Mouse (Mus musculus) MEL (cell line): ENCODE measurements at regions not wholly inside any gene's neighbourhood (a gene's known extent, or its start where the extent isn't known, plus 50 kb on each side); places are given as distances from the start of the nearest gene placed in this dataset.

Experiments used
- DNase-seq: peaks from one replicate; pipeline ENCODE4 v3.0.0; 2011; ENCODE audit warnings: low read depth, low spot score
- H3K27ac ChIP-seq: 2 replicates; pipeline ENCODE4 v1.5.1; 2012; ENCODE audit warnings: low read depth, mild to moderate bottlenecking, control low read depth, low read length, moderate library complexity; ENCODE audit not compliant: control insufficient read depth
- H3K27me3 ChIP-seq, 2 experiments: fragments of 150-350 bp in 1 of 2; sonication (generic) in 1 of 2; 2 replicates each; pipeline ENCODE4 v1.6.1; 2012; ENCODE audit warnings: low read length in 2 of 2, mild to moderate bottlenecking in 2 of 2, improper control_type of control experiment in 1 of 2, moderate library complexity in 1 of 2; ENCODE audit not compliant: insufficient read depth in 2 of 2, control insufficient read depth in 1 of 2
- H3K36me3 ChIP-seq, 2 experiments: 2 replicates each; pipeline ENCODE4 v1.6.1; 2012 to 2014; ENCODE audit warnings: low read length in 2 of 2, improper control_type of control experiment in 1 of 2, inconsistent platforms in 1 of 2, mild to moderate bottlenecking in 1 of 2; ENCODE audit not compliant: insufficient read depth in 2 of 2, control insufficient read depth in 1 of 2
- H3K4me1 ChIP-seq, 2 experiments: fragments of 150-350 bp in 1 of 2; sonication (generic) in 1 of 2; 2 replicates each; pipeline ENCODE4 v1.6.1; 2012; ENCODE audit warnings: low read length in 2 of 2, improper control_type of control experiment in 1 of 2, mild to moderate bottlenecking in 1 of 2; ENCODE audit not compliant: insufficient read depth in 2 of 2, control insufficient read depth in 1 of 2
- H3K4me3 ChIP-seq, 2 experiments: fragments of 150-350 bp in 1 of 2; sonication (generic) in 1 of 2; 2 replicates each; pipeline ENCODE4 v1.5.1; 2012; ENCODE audit warnings: low read depth in 2 of 2, low read length in 2 of 2, mild to moderate bottlenecking in 2 of 2, moderate library complexity in 2 of 2, control low read depth in 1 of 2, improper control_type of control experiment in 1 of 2; ENCODE audit not compliant: control insufficient read depth in 1 of 2, insufficient read depth in 1 of 2
- H3K79me2 ChIP-seq: 2 replicates; pipeline ENCODE4 v1.6.1; 2012; ENCODE audit warnings: mild to moderate bottlenecking, low read length, moderate library complexity; ENCODE audit not compliant: control insufficient read depth, poor library complexity, insufficient read depth
- H3K9ac ChIP-seq: 2 replicates; pipeline ENCODE4 v1.6.1; 2012; ENCODE audit warnings: low read depth, mild to moderate bottlenecking, control low read depth, low read length, moderate library complexity; ENCODE audit not compliant: control insufficient read depth, poor library complexity, severe bottlenecking
- H3K9me3 ChIP-seq: fragments of 150-350 bp; sonication (generic); replicated peaks from 2 replicates; pipeline ENCODE4 v1.6.1; 2012; ENCODE audit warnings: mild to moderate bottlenecking, low read length, improper control_type of control experiment, moderate library complexity; ENCODE audit not compliant: insufficient read depth
- CHD1 ChIP-seq: IDR thresholded peaks from 2 replicates; pipeline ENCODE4 v1.6.1; 2012; ENCODE audit warnings: low read depth, mild to moderate bottlenecking, inconsistent platforms, low read length, improper control_type of control experiment
- CTCF ChIP-seq, 3 experiments: IDR thresholded peaks in 2 of 3; conservative IDR thresholded peaks in 1 of 3; 2 replicates each; pipeline ENCODE4 v1.5.1; 2011 to 2012; ENCODE audit warnings: low read length in 3 of 3, low read depth in 2 of 3, mild to moderate bottlenecking in 2 of 3, improper control_type of control experiment in 1 of 3, inconsistent platforms in 1 of 3, mixed read lengths in 1 of 3, moderate library complexity in 1 of 3; ENCODE audit not compliant: control insufficient read depth in 1 of 3, insufficient read depth in 1 of 3, poor library complexity in 1 of 3, severe bottlenecking in 1 of 3
- E2F4 ChIP-seq: IDR thresholded peaks from 2 replicates; pipeline ENCODE4 v1.6.1; 2011; ENCODE audit warnings: low read depth, low read length, improper control_type of control experiment, borderline replicate concordance
- EP300 ChIP-seq, 2 experiments: IDR thresholded peaks; 2 replicates each; pipeline ENCODE4 v1.6.1; 2011; ENCODE audit warnings: improper control_type of control experiment in 2 of 2, low read length in 2 of 2, low read depth in 1 of 2, mild to moderate bottlenecking in 1 of 2
- GABPA ChIP-seq: IDR thresholded peaks from 2 replicates; pipeline ENCODE4 v1.6.1; 2012; ENCODE audit warnings: low read depth, mild to moderate bottlenecking, inconsistent platforms, low read length, improper control_type of control experiment, moderate library complexity
- HCFC1 ChIP-seq: IDR thresholded peaks from 2 replicates; pipeline ENCODE4 v1.6.1; 2012; ENCODE audit warnings: low read depth, mild to moderate bottlenecking, inconsistent platforms, low read length, improper control_type of control experiment, moderate library complexity
- MAZ ChIP-seq: IDR thresholded peaks from 2 replicates; pipeline ENCODE4 v1.6.1; 2012; ENCODE audit warnings: low read depth, mild to moderate bottlenecking, inconsistent platforms, low read length, improper control_type of control experiment
- MYC ChIP-seq: IDR thresholded peaks from 2 replicates; pipeline ENCODE4 v1.6.1; 2011; ENCODE audit warnings: low read depth, mild to moderate bottlenecking, low read length, improper control_type of control experiment, moderate library complexity
- NRF1 ChIP-seq: IDR thresholded peaks from 2 replicates; pipeline ENCODE4 v1.6.1; 2014; ENCODE audit warnings: low read depth, mild to moderate bottlenecking, inconsistent platforms, low read length, improper control_type of control experiment, moderate library complexity; ENCODE audit not compliant: poor library complexity, insufficient read depth, severe bottlenecking
- POLR2AphosphoS2 ChIP-seq: IDR thresholded peaks from 2 replicates; pipeline ENCODE4 v1.6.1; 2011; ENCODE audit warnings: low read length, improper control_type of control experiment
- POLR2AphosphoS5 ChIP-seq: IDR thresholded peaks from 2 replicates; pipeline ENCODE4 v1.6.1; 2012; ENCODE audit warnings: low read depth, borderline replicate concordance, mild to moderate bottlenecking, inconsistent platforms, low read length, moderate library complexity, mixed read lengths
- RAD21 ChIP-seq: IDR thresholded peaks from 2 replicates; pipeline ENCODE4 v1.6.1; 2011; ENCODE audit warnings: mild to moderate bottlenecking, low read depth, low read length, improper control_type of control experiment
- SIN3A ChIP-seq: IDR thresholded peaks from 2 replicates; pipeline ENCODE4 v1.6.1; 2012; ENCODE audit warnings: low read length, improper control_type of control experiment, inconsistent platforms
- SMC3 ChIP-seq: IDR thresholded peaks from 2 replicates; pipeline ENCODE4 v1.6.1; 2011; ENCODE audit warnings: low read depth, low read length, improper control_type of control experiment
- UBTF ChIP-seq: IDR thresholded peaks from 2 replicates; pipeline ENCODE4 v1.6.1; 2012; ENCODE audit warnings: low read depth, mild to moderate bottlenecking, inconsistent platforms, low read length, improper control_type of control experiment, moderate library complexity, borderline replicate concordance; ENCODE audit not compliant: insufficient read depth
- ZMIZ1 ChIP-seq: IDR thresholded peaks from 2 replicates; pipeline ENCODE4 v1.6.1; 2012; ENCODE audit warnings: low read depth, mild to moderate bottlenecking, inconsistent platforms, low read length, improper control_type of control experiment, moderate library complexity
- ZNF384 ChIP-seq: IDR thresholded peaks from 2 replicates; pipeline ENCODE4 v1.6.1; 2012; ENCODE audit warnings: low read depth, mild to moderate bottlenecking, inconsistent platforms, low read length, improper control_type of control experiment

DNA sequence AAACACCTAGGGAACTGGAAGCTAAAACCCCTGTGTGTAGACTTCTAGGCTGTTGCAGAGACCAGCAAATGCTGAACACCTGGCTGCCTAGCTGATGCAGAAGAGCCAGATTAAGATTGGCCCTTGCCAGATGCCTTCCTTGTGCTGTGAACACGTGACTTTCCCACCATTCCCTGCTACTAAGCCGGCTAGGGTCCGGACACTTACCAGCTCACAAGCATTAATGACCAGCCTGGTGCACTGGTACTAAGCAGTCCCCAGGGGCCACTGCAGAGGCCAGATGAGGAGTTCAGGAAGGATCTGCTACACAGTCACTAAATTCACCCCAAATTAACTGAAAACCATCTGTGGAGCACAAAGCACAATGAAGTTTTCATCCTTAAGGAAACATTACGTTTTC lies 121.2 kb upstream of the Ndn start:
- no peaks in the 10 kb centered on the region for H3K36me3 ChIP-seq
- no peaks in the 10 kb centered on the region for H3K27me3 ChIP-seq
- no peak overlapping the region for H3K9ac ChIP-seq
- no peak overlapping the region for H3K4me3 ChIP-seq
- no peak overlapping the region for H3K27ac ChIP-seq
- H3K4me1 ChIP-seq, result no peaks in the 10 kb centered on the region
- no peaks in the 10 kb centered on the region for H3K79me2 ChIP-seq
- no peak for TF ChIP-seq POLR2AphosphoS2
- TF ChIP-seq CHD1, result no peak
- TF ChIP-seq EP300 (IDR thresholded peaks at IDR 0.05; ENCODE audit: low read depth in 1 of 2, low read length in 2 of 2), result no peak
- TF ChIP-seq SMC3, result no peak
- no peak for TF ChIP-seq RAD21
- no peak for TF ChIP-seq E2F4
- no peak for TF ChIP-seq NRF1
- no peak for TF ChIP-seq HCFC1
- no peak for TF ChIP-seq ZNF384
- TF ChIP-seq GABPA, result no peak
- no peak for TF ChIP-seq POLR2AphosphoS5
- no peak for TF ChIP-seq SIN3A
- TF ChIP-seq MYC, result no peak
- no peak for TF ChIP-seq MAZ
- TF ChIP-seq ZMIZ1, result no peak
- H3K9me3 ChIP-seq, result no peaks in the 10 kb centered on the region
- DNase-seq, result no peak

DNA sequence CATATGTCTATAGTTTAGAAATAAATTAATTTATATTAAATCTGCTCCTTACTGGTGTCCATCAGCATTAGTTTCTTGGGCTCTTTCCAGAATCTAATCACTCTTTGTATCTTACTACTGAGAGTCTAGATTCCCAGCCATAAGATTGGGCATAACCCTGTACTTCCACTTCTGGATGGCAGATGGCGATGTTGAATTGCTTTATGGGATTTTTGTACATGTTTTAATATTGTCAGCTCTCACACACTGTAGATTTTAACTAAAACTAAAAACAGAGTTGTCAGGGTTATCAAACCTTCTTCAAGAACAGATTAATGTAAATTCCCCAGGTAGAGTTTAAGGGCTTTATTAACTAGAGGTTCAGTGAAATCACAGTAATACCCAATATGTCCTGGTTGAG lies 118.6 kb upstream of the Ndn start:
- DNase-seq, result no peak
- TF ChIP-seq UBTF (no peak), CTCF (IDR thresholded peaks at IDR 0.05 in 2 of 3, conservative IDR thresholded peaks at IDR 0.05 in 1 of 3; ENCODE audit: control insufficient read depth in 1 of 3, insufficient read depth in 1 of 3, low read depth in 2 of 3, low read length in 3 of 3, poor library complexity in 1 of 3, severe bottlenecking in 1 of 3) (peak in 1 of 3 experiments; percentile 12; a peak in 1 of 6 replicates), RAD21 (peak; percentile 6), SMC3 (0 out of 2 replicates have a peak, but pooled peaks have one; percentile 19)
- H3K4me3 ChIP-seq, result no peak overlapping the region
- H3K27ac ChIP-seq, result no peak overlapping the region
- H3K79me2 ChIP-seq, result no peaks in the 10 kb centered on the region
- no peak overlapping the region for H3K9ac ChIP-seq
- H3K36me3 ChIP-seq, result no peaks in the 10 kb centered on the region
- no peaks in the 10 kb centered on the region for H3K27me3 ChIP-seq
- H3K9me3 ChIP-seq, result no peaks in the 10 kb centered on the region
- no peaks in the 10 kb centered on the region for H3K4me1 ChIP-seq
